Mouse (Mus musculus): ENCODE results near the gene Cecr2. TPM values are rescaled to one million over a fixed set of nuclear protein-coding genes. Genes with fewer than 3 reads are reported as not detected.
A peak's percentile ranks its signal among the peaks of the same experiment; 100 is the strongest.

Gene Cecr2
- polyA plus RNA-seq, 1 experiment: 3.2 TPM

GRCm38 (mm10) chr6:120666761-120667421 is 722 bp downstream of the Cecr2 start:
- peak in 1 of 2 experiments; percentile 15 for DNase-seq (ENCODE audit: extremely low spot score in 1 of 2, low spot score in 1 of 2)

DNA sequence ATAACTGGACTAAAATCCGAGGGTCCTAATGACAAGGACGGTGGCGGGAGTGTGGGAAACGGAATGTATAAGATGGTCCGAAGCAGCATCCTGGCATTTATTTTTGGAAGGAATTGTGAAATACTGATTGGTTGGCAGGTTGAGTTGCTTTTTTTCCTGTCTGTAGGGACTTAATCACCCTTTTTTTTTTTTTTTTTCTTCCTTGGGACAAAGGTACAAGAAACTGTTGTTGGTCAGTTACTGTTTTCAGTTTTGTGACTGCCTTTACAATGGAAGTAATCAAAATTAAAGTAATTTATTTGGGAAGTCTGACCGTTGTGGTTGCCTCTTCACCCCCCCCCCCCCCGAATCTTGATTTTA is 1.2 kb downstream of the Cecr2 start:
- DNase-seq (ENCODE audit: extremely low spot score in 1 of 2, low spot score in 1 of 2): no peak

DNA sequence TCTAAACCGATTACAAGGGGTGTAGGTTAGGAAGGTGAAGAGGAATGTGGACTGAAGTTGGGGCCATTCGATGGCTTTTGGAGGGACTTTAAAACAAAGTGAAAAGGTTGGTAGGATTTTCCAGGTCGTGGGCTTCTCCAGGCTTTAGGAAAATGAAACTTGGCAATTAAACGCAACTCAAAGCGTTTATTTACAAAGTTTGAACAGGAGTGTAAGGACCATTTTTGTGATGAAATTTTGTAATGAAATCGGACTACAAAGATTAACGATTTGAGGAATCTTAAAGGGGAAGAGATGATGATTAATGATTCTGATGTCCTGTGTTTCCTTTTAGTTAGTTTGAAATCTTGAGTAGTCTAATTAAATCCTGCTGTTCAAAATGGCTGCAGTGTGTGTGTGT is 1.7 kb downstream of the Cecr2 start:
- DNase-seq (ENCODE audit: extremely low spot score in 1 of 2, low spot score in 1 of 2): no peak

GRCm38 (mm10) chr6:120674121-120674520 is 8.0 kb downstream of the Cecr2 start:
- no peak for DNase-seq (ENCODE audit: extremely low spot score in 1 of 2, low spot score in 1 of 2)

GRCm38 (mm10) chr6:120674881-120675280 is 8.7 kb downstream of the Cecr2 start:
- no peak for DNase-seq (ENCODE audit: extremely low spot score in 1 of 2, low spot score in 1 of 2)

DNA sequence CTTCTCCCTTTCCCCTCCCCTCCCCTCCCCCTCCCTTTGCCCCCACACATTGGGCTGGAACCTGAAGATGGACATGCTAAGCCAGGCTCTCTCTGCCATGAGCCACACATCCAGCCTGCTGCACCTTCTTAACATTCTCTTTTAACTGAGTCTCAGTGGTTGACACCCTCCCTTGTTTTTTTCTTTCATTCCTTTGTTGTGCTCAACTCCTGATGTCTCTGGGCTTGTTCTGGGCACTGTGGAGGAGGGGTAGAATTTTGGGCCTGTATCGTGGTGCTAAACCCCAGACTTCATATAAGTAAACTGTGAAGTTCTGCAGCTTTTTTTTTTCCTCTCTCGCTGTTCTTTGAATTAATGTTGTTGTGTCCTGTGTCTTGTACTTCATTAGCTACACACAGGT is 9.8 kb downstream of the Cecr2 start:
- no peak for DNase-seq (ENCODE audit: extremely low spot score in 1 of 2, low spot score in 1 of 2)

GRCm38 (mm10) chr6:120683351-120683750 is 17.2 kb downstream of the Cecr2 start:
- DNase-seq (ENCODE audit: extremely low spot score in 1 of 2, low spot score in 1 of 2): no peak

- DNase-seq (ENCODE audit: extremely low spot score in 1 of 2, low spot score in 1 of 2): no peak
Observed at GRCm38 (mm10) chr6:120684750-120685149, 18.6 kb downstream of the Cecr2 start.

GRCm38 (mm10) chr6:120686872-120687650 is 20.9 kb downstream of the Cecr2 start:
- DNase-seq (ENCODE audit: extremely low spot score in 1 of 2, low spot score in 1 of 2): no peak

- no peak for DNase-seq (ENCODE audit: extremely low spot score in 1 of 2, low spot score in 1 of 2)
Observed at GRCm38 (mm10) chr6:120700221-120700620, 34.1 kb downstream of the Cecr2 start.

DNA sequence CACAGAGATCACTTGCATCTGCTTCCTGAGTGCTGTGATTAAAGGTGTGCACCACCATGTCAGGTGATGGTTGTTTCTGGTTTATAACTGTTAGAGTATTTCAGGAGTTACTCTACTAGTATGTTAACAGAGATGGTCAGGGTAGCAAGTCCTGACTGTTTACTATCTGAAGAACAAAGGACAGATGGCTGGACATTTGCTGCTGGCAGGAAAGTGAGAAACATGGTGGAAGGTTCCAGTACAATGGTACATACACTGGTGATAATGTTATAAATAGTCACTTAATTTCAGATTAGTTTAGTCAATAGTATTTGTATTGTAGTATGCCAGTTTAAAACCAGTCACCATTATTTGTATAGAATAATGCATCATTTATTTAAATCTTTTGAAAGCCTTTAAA is 38.2 kb downstream of the Cecr2 start:
- DNase-seq (ENCODE audit: extremely low spot score in 1 of 2, low spot score in 1 of 2): no peak

- DNase-seq (ENCODE audit: extremely low spot score in 1 of 2, low spot score in 1 of 2): no peak
Observed at GRCm38 (mm10) chr6:120708759-120709158, 42.6 kb downstream of the Cecr2 start.

DNA sequence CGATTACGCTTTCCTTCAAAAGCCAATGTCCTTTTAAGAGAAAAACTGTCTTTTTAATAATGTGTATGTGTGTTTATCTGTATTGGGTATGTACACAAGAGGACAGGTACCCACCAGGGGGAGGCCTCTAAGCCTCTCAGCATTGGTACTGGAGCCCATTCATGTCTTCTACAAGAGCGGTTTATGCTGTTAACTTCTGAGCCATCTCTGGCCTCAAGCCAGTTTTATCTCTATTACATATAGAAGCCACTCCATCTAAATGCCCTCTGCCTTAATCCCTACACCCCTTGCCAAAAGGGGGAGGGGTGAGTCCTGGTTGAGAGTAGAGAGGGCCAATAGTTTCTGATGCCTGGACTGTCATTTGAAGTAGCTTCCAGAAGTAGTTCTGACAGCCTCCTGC is 48.6 kb downstream of the Cecr2 start:
- no peak for DNase-seq (ENCODE audit: extremely low spot score in 1 of 2, low spot score in 1 of 2)

DNA sequence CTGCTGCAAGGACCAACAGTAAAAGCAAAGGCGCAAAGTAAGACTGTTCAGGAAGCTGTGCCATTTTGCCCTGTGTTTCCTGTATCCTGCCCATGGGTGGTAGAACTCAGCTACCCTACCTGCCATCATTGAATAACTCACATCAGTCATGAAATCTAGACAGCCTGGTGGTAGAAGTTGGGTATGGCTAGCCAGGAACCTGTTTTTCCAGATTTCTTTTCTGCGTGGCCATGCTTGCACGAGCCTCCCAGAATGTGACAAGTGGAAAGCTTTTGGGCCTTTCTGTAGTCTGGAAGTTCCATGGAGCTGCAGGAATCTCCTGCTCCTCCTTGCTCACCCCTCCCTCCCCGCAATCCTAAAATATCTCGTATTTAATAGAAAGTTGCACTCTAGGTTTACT is 49.1 kb downstream of the Cecr2 start:
- no peak for DNase-seq (ENCODE audit: extremely low spot score in 1 of 2, low spot score in 1 of 2)

DNA sequence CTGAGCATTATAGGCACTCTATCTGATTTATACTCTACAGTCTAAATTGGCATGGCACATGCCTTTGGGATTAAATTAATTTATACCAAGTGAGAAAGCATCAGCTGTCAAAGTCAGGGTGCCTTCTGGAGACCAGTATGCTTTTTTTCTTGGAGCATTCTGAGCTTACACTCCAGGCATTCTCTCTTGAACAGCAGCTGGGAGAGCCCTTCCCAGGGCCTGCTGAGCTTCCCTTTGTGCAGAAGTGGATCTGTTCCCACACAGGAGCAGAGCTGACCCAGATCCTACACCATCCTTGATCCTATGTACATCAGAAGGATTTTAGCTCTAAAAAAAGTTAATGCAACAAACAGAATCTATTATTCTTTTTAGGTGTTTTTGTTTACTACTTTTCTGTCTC is 49.7 kb downstream of the Cecr2 start:
- peak in 1 of 2 experiments; percentile 3 for DNase-seq (ENCODE audit: extremely low spot score in 1 of 2, low spot score in 1 of 2)

- DNase-seq (ENCODE audit: extremely low spot score in 1 of 2, low spot score in 1 of 2): no peak
Observed at GRCm38 (mm10) chr6:120716531-120716984, 50.4 kb downstream of the Cecr2 start.

DNA sequence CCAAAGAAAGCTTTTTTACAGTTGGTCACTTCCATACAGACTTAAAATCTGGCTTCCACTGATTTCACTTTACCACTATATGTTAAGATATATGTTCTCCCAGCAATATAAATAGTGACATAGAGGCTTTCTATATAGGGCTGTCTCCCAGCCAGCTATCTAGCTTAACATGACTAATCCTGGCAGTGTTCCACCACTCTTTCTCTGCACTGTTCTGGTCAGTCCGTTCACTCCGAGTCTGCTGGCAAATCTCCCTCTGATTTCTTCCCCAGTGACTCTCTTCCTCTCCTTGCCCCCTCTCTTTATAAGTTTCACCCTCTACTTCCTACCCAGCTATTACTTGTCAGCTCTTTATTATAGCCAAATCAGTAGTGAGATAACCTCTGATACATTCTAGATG is 59.8 kb downstream of the Cecr2 start:
- peak in 1 of 2 experiments; percentile 20 for DNase-seq (ENCODE audit: extremely low spot score in 1 of 2, low spot score in 1 of 2)

- no peak for DNase-seq (ENCODE audit: extremely low spot score in 1 of 2, low spot score in 1 of 2)
Observed at GRCm38 (mm10) chr6:120736011-120736410, 69.8 kb downstream of the Cecr2 start.

DNA sequence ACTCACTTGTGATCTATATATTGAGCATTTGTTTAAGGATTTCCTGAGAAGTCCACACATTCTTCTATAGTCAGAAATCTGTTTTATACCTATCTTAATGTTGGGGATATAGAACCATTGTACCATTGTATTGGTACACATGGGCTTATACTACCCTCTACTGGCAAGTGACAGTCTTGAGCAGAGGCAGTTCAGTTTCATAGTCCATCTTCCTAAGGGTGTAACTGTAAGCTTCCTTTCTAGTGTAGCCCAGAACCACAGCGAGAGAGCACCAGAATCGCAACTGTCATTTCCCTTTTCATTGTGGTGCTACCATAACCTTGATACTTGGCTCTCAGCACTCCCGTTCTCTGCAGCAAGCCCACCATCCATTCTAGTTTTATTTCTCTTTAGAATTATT is 70.4 kb downstream of the Cecr2 start:
- DNase-seq (ENCODE audit: extremely low spot score in 1 of 2, low spot score in 1 of 2): peak in 1 of 2 experiments; percentile 80

- DNase-seq (ENCODE audit: extremely low spot score in 1 of 2, low spot score in 1 of 2): no peak
Observed at GRCm38 (mm10) chr6:120743130-120743529, 77.0 kb downstream of the Cecr2 start.

DNA sequence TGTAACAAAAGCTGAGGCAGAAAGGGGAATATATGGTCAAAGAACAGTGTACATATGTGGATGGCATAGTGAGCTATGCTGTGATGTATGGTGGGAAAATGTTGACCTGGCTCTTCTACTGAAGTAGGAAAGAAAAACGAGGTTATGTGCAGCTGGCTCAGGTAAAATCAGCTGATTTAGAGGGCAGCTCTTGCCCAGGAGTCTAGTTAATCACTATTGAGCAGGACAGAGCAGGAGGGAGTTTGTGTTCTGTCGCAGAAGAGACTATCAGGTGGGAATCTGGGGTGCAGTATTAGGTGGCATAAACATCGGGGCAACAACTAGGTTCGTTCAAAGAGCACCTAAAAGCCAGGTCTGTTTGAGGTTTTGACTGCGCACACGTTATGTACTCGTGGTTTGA is 78.1 kb downstream of the Cecr2 start:
- DNase-seq (ENCODE audit: extremely low spot score in 1 of 2, low spot score in 1 of 2): no peak

DNA sequence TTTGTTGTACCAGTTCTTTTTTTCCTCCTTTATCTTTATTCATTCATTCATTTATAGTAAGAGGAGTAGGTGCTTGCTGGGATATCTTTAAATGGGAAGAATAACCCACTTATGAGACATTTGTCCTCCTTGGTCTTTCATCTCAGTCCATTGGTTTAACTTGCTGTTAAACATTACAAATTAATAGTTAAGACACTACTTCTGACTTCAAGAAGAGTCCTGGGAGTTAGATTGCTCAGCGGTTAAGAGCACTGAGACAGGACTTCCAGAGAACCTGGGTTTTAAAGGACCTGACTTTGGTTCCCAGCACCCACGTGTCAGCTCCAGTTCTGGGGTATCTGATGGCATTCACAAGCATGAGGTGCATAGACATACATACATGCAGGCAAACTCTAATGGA is 80.2 kb downstream of the Cecr2 start:
- DNase-seq (ENCODE audit: extremely low spot score in 1 of 2, low spot score in 1 of 2): no peak
